Mouse (Mus musculus) heart, postnatal 0 days (tissue): ENCODE results near the gene Wwox. TPM values are rescaled to one million over a fixed set of nuclear protein-coding genes. Genes with fewer than 3 reads are reported as not detected.

Experiments
- ATAC-seq: fragments of 200-750 bp; cut with Nextera tagmentation; 2 replicates; pipeline ENCODE4 v1.8.0; 2017; ENCODE audit warnings: low read depth, moderate number of reproducible peaks, moderate library complexity; ENCODE audit not compliant: insufficient read depth
- DNase-seq: peaks from one replicate; pipeline ENCODE4 v3.0.0-alpha.2; 2016; ENCODE audit warnings: low spot score
- H3K27ac ChIP-seq: fragments of 300-500 bp; sonication (generic); 2 replicates; pipeline ENCODE4 v1.5.1; 2014; ENCODE audit warnings: low read depth, mild to moderate bottlenecking
- H3K27me3 ChIP-seq: fragments of 300-500 bp; sonication (generic); 2 replicates; pipeline ENCODE4 v1.6.1; 2014; ENCODE audit warnings: low read length, mixed read lengths; ENCODE audit not compliant: control insufficient read depth, insufficient read depth
- H3K36me3 ChIP-seq: fragments of 300-500 bp; sonication (generic); replicated peaks from 2 replicates; pipeline ENCODE4 v1.6.1; 2014; ENCODE audit warnings: low read length, mixed read lengths; ENCODE audit not compliant: control insufficient read depth, insufficient read depth
- H3K4me1 ChIP-seq: fragments of 300-500 bp; sonication (generic); 2 replicates; pipeline ENCODE4 v1.6.1; 2014; ENCODE audit warnings: antibody characterized with exemption; ENCODE audit not compliant: control insufficient read depth, insufficient read depth
- H3K4me2 ChIP-seq: fragments of 300-500 bp; sonication (generic); 2 replicates; pipeline ENCODE4 v1.6.1; 2014; ENCODE audit warnings: low read depth, mild to moderate bottlenecking, low read length, moderate library complexity
- H3K4me3 ChIP-seq: fragments of 300-500 bp; sonication (generic); 2 replicates; pipeline ENCODE4 v1.5.1; 2014; ENCODE audit warnings: low read depth, low read length
- H3K9ac ChIP-seq: fragments of 300-500 bp; sonication (generic); replicated peaks from 2 replicates; pipeline ENCODE4 v1.6.1; 2014; ENCODE audit warnings: low read depth, low read length, mixed read lengths
- H3K9me3 ChIP-seq: fragments of 300-500 bp; sonication (generic); replicated peaks from 2 replicates; pipeline ENCODE4 v1.6.1; 2016; ENCODE audit warnings: low read length; ENCODE audit not compliant: control insufficient read depth
- CTCF ChIP-seq: IDR thresholded peaks from 2 replicates; pipeline ENCODE4 v1.5.1; 2016; ENCODE audit warnings: antibody characterized with exemption, control low read depth, low read depth
- EP300 ChIP-seq: IDR thresholded peaks from 2 replicates; pipeline ENCODE4 v1.6.1; 2016; ENCODE audit warnings: antibody characterized with exemption, low read depth
- WGBS: fragments of 180-500 bp; shearing (Covaris S2); extraction: QIAGEN DNeasy Blood & Tissue Kit; methylation state at CpG from one replicate; pipeline ENCODE4 v1.1.7; 2014; 5-methylcytosine and 5-hydroxymethylcytosine counted together
- polyA plus RNA-seq: library from polyadenylated mRNA; unstranded; fragments of >200 nt; fragmentation: Nextera tagmentation; extraction: Ambion mirVana; gene quantifications from 2 replicates; pipeline ENCODE4 v1.2.1, GENCODE M21; 2015
- total RNA-seq: library from RNA; depleted of rRNA; stranded (reverse); fragments of >200 nt; gene quantifications from 2 replicates; pipeline ENCODE4 v1.2.3, GENCODE M21; 2014; ENCODE audit warnings: low replicate concordance

The Wwox gene
- total and polyA plus RNA-seq, 2 experiments from 2014 or later, result 7.5 to 9.6 TPM

DNA sequence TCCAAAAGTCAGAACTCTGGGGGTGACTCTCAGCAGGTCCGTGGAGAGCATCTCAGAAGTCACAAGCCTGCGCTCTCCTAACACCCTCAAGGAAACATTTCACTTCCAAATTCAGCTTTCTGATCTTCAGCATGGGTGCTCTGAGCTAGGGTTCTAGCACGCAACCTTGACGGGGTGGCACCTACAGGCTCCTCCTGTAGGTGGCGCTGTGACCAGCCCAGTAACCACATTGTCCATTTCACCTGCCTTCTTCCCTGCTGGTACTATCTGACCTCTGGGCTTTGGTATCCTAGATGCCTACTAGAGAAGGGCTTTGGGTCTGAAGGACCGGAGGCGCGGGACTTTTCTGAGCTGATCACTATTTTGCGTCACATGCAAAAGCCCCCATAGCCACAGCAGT lies 444.5 kb downstream of the Wwox start:
- no peak overlapping the region for H3K9ac ChIP-seq
- no peak overlapping the region for H3K27ac ChIP-seq
- no peak overlapping the region for H3K4me2 ChIP-seq
- no peak overlapping the region for H3K4me3 ChIP-seq
- WGBS, result 81% methylated on average over 9 of the region's 9 CpGs
- H3K4me1 ChIP-seq, result peaks cover 9% of the 10 kb centered on the region
- no peaks in the 10 kb centered on the region for H3K36me3 ChIP-seq
- ATAC-seq, result no peak
- no peak for DNase-seq
- no peak for TF ChIP-seq EP300
- TF ChIP-seq CTCF, result peak; percentile 30; the same call in 1 of the 2 replicates
- H3K27me3 ChIP-seq, result no peaks in the 10 kb centered on the region
- H3K9me3 ChIP-seq, result no peaks in the 10 kb centered on the region

GRCm38 (mm10) chr8:114885026-114885592 lies 445.7 kb downstream of the Wwox start:
- Histone ChIP-seq H3K27me3 (no peaks in the 10 kb centered on the region), H3K9ac (no peak overlapping the region), H3K27ac (no peak overlapping the region), H3K4me1 (peaks cover 9% of the 10 kb centered on the region), H3K4me3 (no peak overlapping the region), H3K9me3 (no peaks in the 10 kb centered on the region), H3K36me3 (no peaks in the 10 kb centered on the region), H3K4me2 (no peak overlapping the region)
- ATAC-seq, result no peak
- WGBS, result 61% methylated on average over 18 of the region's 18 CpGs
- no peak for DNase-seq
- TF ChIP-seq EP300, result no peak
- no peak for TF ChIP-seq CTCF

- no peak overlapping the region for H3K27ac ChIP-seq
- 82% methylated on average over 3 of the region's 3 CpGs for WGBS
- no peaks in the 10 kb centered on the region for H3K9me3 ChIP-seq
- no peak for DNase-seq
- TF ChIP-seq CTCF (no peak), EP300 (no peak)
- no peak overlapping the region for H3K4me2 ChIP-seq
- no peak for ATAC-seq
- H3K27me3 ChIP-seq, result no peaks in the 10 kb centered on the region
- H3K4me1 ChIP-seq, result no peaks in the 10 kb centered on the region
- no peak overlapping the region for H3K9ac ChIP-seq
- no peak overlapping the region for H3K4me3 ChIP-seq
- H3K36me3 ChIP-seq, result no peaks in the 10 kb centered on the region
Measured at GRCm38 (mm10) chr8:114888388-114888787, 448.9 kb downstream of the Wwox start.

- 70% methylated on average over 16 of the region's 16 CpGs for WGBS
- no peaks in the 10 kb centered on the region for H3K36me3 ChIP-seq
- TF ChIP-seq EP300, result no peak
- no peak for TF ChIP-seq CTCF
- H3K27ac ChIP-seq, result no peak overlapping the region
- no peak overlapping the region for H3K4me2 ChIP-seq
- DNase-seq (no peak), ATAC-seq (no peak)
- no peaks in the 10 kb centered on the region for H3K27me3 ChIP-seq
- no peak overlapping the region for H3K9ac ChIP-seq
- no peak overlapping the region for H3K4me3 ChIP-seq
- no peaks in the 10 kb centered on the region for H3K4me1 ChIP-seq
- H3K9me3 ChIP-seq, result no peaks in the 10 kb centered on the region
Measured at GRCm38 (mm10) chr8:114889578-114890374, 450.3 kb downstream of the Wwox start.

DNA sequence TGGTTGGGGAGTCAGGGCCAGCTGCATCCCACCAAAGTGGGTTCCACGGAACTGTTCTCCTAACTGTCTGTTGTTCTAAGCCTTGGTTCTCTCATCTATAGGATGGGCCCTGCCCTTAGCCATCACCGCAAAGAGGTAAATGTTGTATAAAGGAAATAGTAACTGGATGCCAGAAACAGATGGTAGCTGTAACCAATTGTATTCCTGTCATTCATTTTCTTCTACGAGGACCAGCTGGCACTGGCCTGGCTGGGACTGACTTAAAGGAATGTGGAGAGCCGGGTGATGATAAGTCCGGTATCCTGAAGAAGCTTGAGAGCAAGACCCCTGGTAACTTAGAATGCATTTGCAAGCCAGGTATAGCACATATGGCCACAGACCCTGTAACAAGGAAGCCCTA lies 451.0 kb downstream of the Wwox start:
- WGBS, result 44% methylated on average over 5 of the region's 5 CpGs
- no peak for ATAC-seq

More for the DNA sequence above, 451.0 kb downstream of the Wwox start:
- Histone ChIP-seq H3K9ac (no peak overlapping the region), H3K36me3 (no peaks in the 10 kb centered on the region), H3K27me3 (no peaks in the 10 kb centered on the region), H3K4me2 (no peak overlapping the region), H3K27ac (no peak overlapping the region), H3K4me3 (no peak overlapping the region), H3K9me3 (no peaks in the 10 kb centered on the region), H3K4me1 (no peaks in the 10 kb centered on the region)
- DNase-seq, result no peak
- no peak for TF ChIP-seq EP300
- TF ChIP-seq CTCF, result no peak
